Comparison of ENCODE assay signal across 28 mouse cellular contexts in genomic region chr17:35587291-35587690, GRCm38 (mm10). TPM values are rescaled to one million over a fixed set of nuclear protein-coding genes. Genes with fewer than 3 reads are reported as not detected.
DNase-seq lines count a peak whose midpoint lies in the region; ATAC-seq and TF ChIP-seq lines count a peak whose summit lies in the region.
"Had no signal": no experiment of that assay in that cellular context is flagged by ENCODE, and none has a peak within 500 bp of the region (broad histone marks: within the 10 kb centered on the region; RNA-seq: fewer than 3 reads in every experiment).

No protein-coding gene starts in this region.

- no peak for DNase-seq in liver, embryonic 14.5 days (ENCODE audit: low read depth in 3 of 3, low spot score in 3 of 3)
- no peak for DNase-seq in liver, embryonic 11.5 days (ENCODE audit: low spot score)
- DNase-seq in midbrain, postnatal 0 days (ENCODE audit: low spot score) = no peak
- peak; percentile 58 for DNase-seq in R1 (ENCODE audit: low read depth, low spot score)
- DNase-seq in adrenal gland, postnatal 36 days = no peak
- DNase-seq: adrenal gland, adult 2 months; adrenal gland, postnatal 25 days; cerebellum, adult 8-10 months; cerebellum, postnatal 14 days; embryo, embryonic 11 days; gastrocnemius, adult 2 months; gastrocnemius, postnatal 25 days had no signal

- TF ChIP-seq CTCF in liver, embryonic 14.5 days (IDR thresholded peaks at IDR 0.05; ENCODE audit: low read depth) = peak; percentile 20; the same call in 1 of the 2 replicates
- TF ChIP-seq CTCF in midbrain, postnatal 0 days (IDR thresholded peaks at IDR 0.05) = peak; percentile 17; the same call in 1 of the 2 replicates

- no peaks in the 10 kb centered on the region; the same call in 1 of the 2 replicates for H3K9me3 ChIP-seq in liver, embryonic 14.5 days (ENCODE audit: control insufficient read depth, low read length)
- no peaks in the 10 kb centered on the region for H3K9me3 ChIP-seq in liver, embryonic 11.5 days (ENCODE audit: control insufficient read depth, low read length)
- H3K9me3 ChIP-seq in midbrain, postnatal 0 days (ENCODE audit: low read length) = no peaks in the 10 kb centered on the region
- no peaks in the 10 kb centered on the region for H3K9me3 ChIP-seq in midbrain, embryonic 16.5 days (replicated peaks; ENCODE audit: control insufficient read depth, low read length, poor library complexity, severe bottlenecking)
- H3K9me3 ChIP-seq: embryonic facial prominence, embryonic 15.5 days had no signal

- WGBS in liver, embryonic 14.5 days (ENCODE audit: insufficient replicate concordance) = 37% methylated on average over 1 of the region's 1 CpGs
- whole genome bisulfite sequencing in liver, embryonic 11.5 days = 76% methylated on average over 1 of the region's 1 CpGs
- 90% methylated on average over 1 of the region's 1 CpGs for WGBS in midbrain, postnatal 0 days
- WGBS in midbrain, embryonic 16.5 days = 81% methylated on average over 1 of the region's 1 CpGs

- H3K4me3 ChIP-seq in liver, embryonic 14.5 days (ENCODE audit: insufficient read depth in 1 of 2, low read depth in 2 of 2, low read length in 2 of 2) = no peak overlapping the region
- no peak overlapping the region for H3K4me3 ChIP-seq in liver, embryonic 11.5 days (ENCODE audit: low read depth, low read length)
- no peak overlapping the region for H3K4me3 ChIP-seq in midbrain, postnatal 0 days (ENCODE audit: low read depth, low read length)
- no peak overlapping the region for H3K4me3 ChIP-seq in midbrain, embryonic 16.5 days (ENCODE audit: low read depth, low read length)
- H3K4me3 ChIP-seq: embryonic facial prominence, embryonic 15.5 days; erythroblast, embryonic 14.5 days; forebrain, embryonic 10.5 days; gastrocnemius, adult 2 months; heart, embryonic 12.5 days; hindbrain, embryonic 10.5 days had no signal

- ATAC-seq in liver, embryonic 14.5 days (ENCODE audit: insufficient read depth) = no peak
- no peak for ATAC-seq in liver, embryonic 11.5 days (replicated peaks; ENCODE audit: low FRiP score)
- ATAC-seq in midbrain, postnatal 0 days (ENCODE audit: low FRiP score) = no peak
- ATAC-seq in midbrain, embryonic 16.5 days = no peak
- ATAC-seq in megakaryocyte, adult 5-6 weeks (ENCODE audit: poor library complexity, severe bottlenecking) = no peak
- ATAC-seq: forebrain, embryonic 14.5 days had no signal

- H3K4me2 ChIP-seq in liver, embryonic 14.5 days (ENCODE audit: low read depth) = no peak overlapping the region
- H3K4me2 ChIP-seq in liver, embryonic 11.5 days = no peak overlapping the region
- H3K4me2 ChIP-seq in midbrain, postnatal 0 days (ENCODE audit: low read depth, low read length, poor library complexity, severe bottlenecking) = no peak overlapping the region
- no peak overlapping the region for H3K4me2 ChIP-seq in midbrain, embryonic 16.5 days (ENCODE audit: low read length)
- H3K4me2 ChIP-seq: embryonic facial prominence, embryonic 15.5 days; heart, embryonic 12.5 days; hindbrain, embryonic 14.5 days had no signal

- H3K9ac ChIP-seq in liver, embryonic 14.5 days (replicated peaks) = no peak overlapping the region
- no peak overlapping the region for H3K9ac ChIP-seq in liver, embryonic 11.5 days (ENCODE audit: low read depth, low read length)
- H3K9ac ChIP-seq in midbrain, postnatal 0 days (replicated peaks; ENCODE audit: low read length, poor library complexity, severe bottlenecking) = no peak overlapping the region
- no peak overlapping the region for H3K9ac ChIP-seq in midbrain, embryonic 16.5 days (ENCODE audit: low read depth, low read length)
- H3K9ac ChIP-seq: embryonic facial prominence, embryonic 15.5 days; heart, embryonic 12.5 days; hindbrain, embryonic 14.5 days had no signal

- TF ChIP-seq EP300 in liver, embryonic 14.5 days (IDR thresholded peaks at IDR 0.05; ENCODE audit: low read depth) = no peak

- H3K36me3 ChIP-seq in liver, embryonic 14.5 days (replicated peaks; ENCODE audit: control insufficient read depth, insufficient read depth, low read depth) = no peaks in the 10 kb centered on the region
- H3K36me3 ChIP-seq in liver, embryonic 11.5 days (ENCODE audit: control insufficient read depth, insufficient read depth, low read length) = no peaks in the 10 kb centered on the region
- H3K36me3 ChIP-seq in midbrain, postnatal 0 days (ENCODE audit: insufficient read depth, low read length) = no peaks in the 10 kb centered on the region
- H3K36me3 ChIP-seq in midbrain, embryonic 16.5 days (ENCODE audit: control insufficient read depth, insufficient read depth, low read length) = no peaks in the 10 kb centered on the region
- H3K36me3 ChIP-seq: embryonic facial prominence, embryonic 15.5 days; forebrain, embryonic 10.5 days; heart, embryonic 12.5 days; hindbrain, embryonic 10.5 days had no signal

- no peak overlapping the region for H3K27ac ChIP-seq in liver, embryonic 14.5 days
- H3K27ac ChIP-seq in liver, embryonic 11.5 days (ENCODE audit: low read depth, low read length) = no peak overlapping the region
- no peak overlapping the region for H3K27ac ChIP-seq in midbrain, postnatal 0 days (ENCODE audit: low read depth, low read length)
- no peak overlapping the region for H3K27ac ChIP-seq in midbrain, embryonic 16.5 days (ENCODE audit: low read length)
- H3K27ac ChIP-seq: embryonic facial prominence, embryonic 15.5 days; forebrain, embryonic 10.5 days; gastrocnemius, adult 2 months; hindbrain, embryonic 10.5 days; hindbrain, embryonic 14.5 days had no signal

- H3K27me3 ChIP-seq in liver, embryonic 14.5 days (ENCODE audit: control insufficient read depth, insufficient read depth, low read length) = no peaks in the 10 kb centered on the region
- 0 out of 2 replicates have a peak, but pooled peaks cover 3% of the 10 kb centered on the region for H3K27me3 ChIP-seq in liver, embryonic 11.5 days (replicated peaks; ENCODE audit: control insufficient read depth, insufficient read depth, low read length)
- no peaks in the 10 kb centered on the region for H3K27me3 ChIP-seq in midbrain, postnatal 0 days (ENCODE audit: insufficient read depth, low read length)
- H3K27me3 ChIP-seq in midbrain, embryonic 16.5 days (ENCODE audit: control insufficient read depth, insufficient read depth, low read depth, low read length) = no peaks in the 10 kb centered on the region
- H3K27me3 ChIP-seq: embryonic facial prominence, embryonic 15.5 days; heart, embryonic 12.5 days had no signal

- H3K4me1 ChIP-seq in liver, embryonic 14.5 days (replicated peaks; ENCODE audit: control insufficient read depth in 2 of 2, insufficient read depth in 2 of 2, low read length in 1 of 2) = no peaks in the 10 kb centered on the region
- no peaks in the 10 kb centered on the region for H3K4me1 ChIP-seq in liver, embryonic 11.5 days (replicated peaks; ENCODE audit: control insufficient read depth, insufficient read depth, low read length)
- no peaks in the 10 kb centered on the region for H3K4me1 ChIP-seq in midbrain, postnatal 0 days (ENCODE audit: insufficient read depth, low read length)
- H3K4me1 ChIP-seq in midbrain, embryonic 16.5 days (ENCODE audit: control insufficient read depth, insufficient read depth, low read length) = peaks cover 2% of the 10 kb centered on the region; the same call in 1 of the 2 replicates

RNA-seq across cellular contexts. Expression of gene Sfta2, which starts 14.1 kb away (rescaled TPM):
- polyA plus RNA-seq in liver, embryonic 14.5 days (2012; rRNA removed) = not detected in 2 replicates
- not detected in 2 replicates for polyA plus RNA-seq in liver, embryonic 14.5 days (2014; fragmentation: Nextera tagmentation; extraction: Ambion mirVana)
- polyA plus RNA-seq in liver, embryonic 11.5 days (2014; fragmentation: Nextera tagmentation; extraction: Ambion mirVana) = 0.32 TPM in 1 of 2 replicates, not detected in the other
- not detected in 2 replicates for total RNA-seq in midbrain, postnatal 0 days (2014; rRNA removed)
- polyA plus RNA-seq in midbrain, postnatal 0 days (2015; fragmentation: Nextera tagmentation; extraction: Ambion mirVana) = not detected in 2 replicates
- polyA plus RNA-seq in midbrain, embryonic 16.5 days (2015; fragmentation: Nextera tagmentation; extraction: Ambion mirVana) = not detected in 2 replicates
- total RNA-seq in megakaryocyte, adult 5-6 weeks (2015) = not detected in 2 replicates
- not detected in 2 replicates for total RNA-seq in megakaryocyte, adult 5-6 weeks (2017)
- total RNA-seq in adrenal gland, postnatal 36 days (2021) = not detected
- total RNA-seq: adrenal gland, adult 2 months; adrenal gland, postnatal 25 days; common myeloid progenitor, adult 5-6 weeks; gastrocnemius, adult 2 months; gastrocnemius, postnatal 25 days; granulocyte monocyte progenitor cell, adult 5-6 weeks; heart, adult 8-10 months; heart, postnatal 25 days; MEL had no signal
- polyA plus RNA-seq: adrenal gland, adult 2 months; embryonic facial prominence, embryonic 11.5 days; erythroblast, embryonic 14.5 days; forebrain, embryonic 10.5 days; heart, embryonic 12.5 days; hindbrain, embryonic 10.5 days; hindbrain, embryonic 14.5 days had no signal

RNA-seq across cellular contexts. Expression of gene 2300002M23Rik, which starts 20.0 kb away (rescaled TPM):
- polyA plus RNA-seq in liver, embryonic 14.5 days (2012; rRNA removed) = not detected in 2 replicates
- not detected in 2 replicates for polyA plus RNA-seq in liver, embryonic 14.5 days (2014; fragmentation: Nextera tagmentation; extraction: Ambion mirVana)
- polyA plus RNA-seq in liver, embryonic 11.5 days (2014; fragmentation: Nextera tagmentation; extraction: Ambion mirVana) = not detected in 2 replicates
- total RNA-seq in midbrain, postnatal 0 days (2014; rRNA removed) = not detected in 2 replicates
- polyA plus RNA-seq in midbrain, postnatal 0 days (2015; fragmentation: Nextera tagmentation; extraction: Ambion mirVana) = not detected in 2 replicates
- polyA plus RNA-seq in midbrain, embryonic 16.5 days (2015; fragmentation: Nextera tagmentation; extraction: Ambion mirVana) = not detected in 2 replicates
- not detected in 2 replicates for total RNA-seq in megakaryocyte, adult 5-6 weeks (2015)
- not detected in 2 replicates for total RNA-seq in megakaryocyte, adult 5-6 weeks (2017)
- total RNA-seq in adrenal gland, postnatal 36 days (2021) = not detected
- total RNA-seq: adrenal gland, adult 2 months; adrenal gland, postnatal 25 days; common myeloid progenitor, adult 5-6 weeks; gastrocnemius, adult 2 months; gastrocnemius, postnatal 25 days; granulocyte monocyte progenitor cell, adult 5-6 weeks; heart, adult 8-10 months; heart, postnatal 25 days; MEL had no signal
- polyA plus RNA-seq: adrenal gland, adult 2 months; embryonic facial prominence, embryonic 11.5 days; erythroblast, embryonic 14.5 days; forebrain, embryonic 10.5 days; forebrain, embryonic 14.5 days; heart, embryonic 12.5 days; hindbrain, embryonic 10.5 days; hindbrain, embryonic 14.5 days had no signal

RNA-seq across cellular contexts. Expression of gene Cdsn, which starts 35.4 kb away (rescaled TPM):
- polyA plus RNA-seq in liver, embryonic 14.5 days (2012; rRNA removed) = not detected in 2 replicates
- polyA plus RNA-seq in liver, embryonic 14.5 days (2014; fragmentation: Nextera tagmentation; extraction: Ambion mirVana) = not detected in 2 replicates
- polyA plus RNA-seq in liver, embryonic 11.5 days (2014; fragmentation: Nextera tagmentation; extraction: Ambion mirVana) = 0.17 TPM in 1 of 2 replicates, not detected in the other
- total RNA-seq in midbrain, postnatal 0 days (2014; rRNA removed) = 1.2 TPM in 1 of 2 replicates, not detected in the other
- polyA plus RNA-seq in midbrain, postnatal 0 days (2015; fragmentation: Nextera tagmentation; extraction: Ambion mirVana) = 0.06 and 0.22 TPM in 2 replicates
- 0.07 and 0.09 TPM in 2 replicates for polyA plus RNA-seq in midbrain, embryonic 16.5 days (2015; fragmentation: Nextera tagmentation; extraction: Ambion mirVana)
- not detected in 2 replicates for total RNA-seq in megakaryocyte, adult 5-6 weeks (2015)
- total RNA-seq in megakaryocyte, adult 5-6 weeks (2017) = not detected in 2 replicates
- 1 to 10 TPM in 1 of 2 experiments, under 1 TPM in 1; 0.56 to 1.4 TPM for total RNA-seq in adrenal gland, postnatal 36 days (2021)
- total RNA-seq: common myeloid progenitor, adult 5-6 weeks; gastrocnemius, adult 2 months; granulocyte monocyte progenitor cell, adult 5-6 weeks had no signal
- polyA plus RNA-seq: embryonic facial prominence, embryonic 11.5 days; erythroblast, embryonic 14.5 days; forebrain, embryonic 10.5 days had no signal

RNA-seq across cellular contexts. Expression of gene Gm9573, which starts 39.1 kb away (rescaled TPM):
- not detected in 2 replicates for polyA plus RNA-seq in liver, embryonic 14.5 days (2012; rRNA removed)
- polyA plus RNA-seq in liver, embryonic 14.5 days (2014; fragmentation: Nextera tagmentation; extraction: Ambion mirVana) = not detected in 2 replicates
- not detected in 2 replicates for polyA plus RNA-seq in liver, embryonic 11.5 days (2014; fragmentation: Nextera tagmentation; extraction: Ambion mirVana)
- total RNA-seq in midbrain, postnatal 0 days (2014; rRNA removed) = not detected in 2 replicates
- polyA plus RNA-seq in midbrain, postnatal 0 days (2015; fragmentation: Nextera tagmentation; extraction: Ambion mirVana) = not detected in 2 replicates
- not detected in 2 replicates for polyA plus RNA-seq in midbrain, embryonic 16.5 days (2015; fragmentation: Nextera tagmentation; extraction: Ambion mirVana)
- not detected in 2 replicates for total RNA-seq in megakaryocyte, adult 5-6 weeks (2015)
- total RNA-seq in megakaryocyte, adult 5-6 weeks (2017) = not detected in 2 replicates
- total RNA-seq in adrenal gland, postnatal 36 days (2021) = not detected
- total RNA-seq: adrenal gland, adult 2 months; adrenal gland, postnatal 25 days; common myeloid progenitor, adult 5-6 weeks; gastrocnemius, adult 2 months; gastrocnemius, postnatal 25 days; granulocyte monocyte progenitor cell, adult 5-6 weeks; heart, adult 8-10 months; heart, postnatal 25 days; MEL had no signal
- polyA plus RNA-seq: adrenal gland, adult 2 months; embryonic facial prominence, embryonic 11.5 days; erythroblast, embryonic 14.5 days; forebrain, embryonic 10.5 days; forebrain, embryonic 14.5 days; heart, embryonic 12.5 days; heart, embryonic 16.5 days; hindbrain, embryonic 10.5 days; hindbrain, embryonic 14.5 days had no signal

RNA-seq across cellular contexts. Expression of gene Psors1c2, which starts 54.3 kb away (rescaled TPM):
- polyA plus RNA-seq in liver, embryonic 14.5 days (2012; rRNA removed) = 0.05 and 0.09 TPM in 2 replicates
- polyA plus RNA-seq in liver, embryonic 14.5 days (2014; fragmentation: Nextera tagmentation; extraction: Ambion mirVana) = not detected in 2 replicates
- 0.69 TPM in 1 of 2 replicates, not detected in the other for polyA plus RNA-seq in liver, embryonic 11.5 days (2014; fragmentation: Nextera tagmentation; extraction: Ambion mirVana)
- total RNA-seq in midbrain, postnatal 0 days (2014; rRNA removed) = not detected in 2 replicates
- polyA plus RNA-seq in midbrain, postnatal 0 days (2015; fragmentation: Nextera tagmentation; extraction: Ambion mirVana) = 0.43 TPM in 1 of 2 replicates, not detected in the other
- polyA plus RNA-seq in midbrain, embryonic 16.5 days (2015; fragmentation: Nextera tagmentation; extraction: Ambion mirVana) = 0.60 and 0.68 TPM in 2 replicates
- not detected in 2 replicates for total RNA-seq in megakaryocyte, adult 5-6 weeks (2015)
- total RNA-seq in megakaryocyte, adult 5-6 weeks (2017) = not detected in 2 replicates
- total RNA-seq in adrenal gland, postnatal 36 days (2021) = not detected
- total RNA-seq: adrenal gland, adult 2 months; adrenal gland, postnatal 25 days; common myeloid progenitor, adult 5-6 weeks; gastrocnemius, adult 2 months; gastrocnemius, postnatal 25 days; granulocyte monocyte progenitor cell, adult 5-6 weeks; heart, adult 8-10 months; heart, postnatal 25 days had no signal
- polyA plus RNA-seq: adrenal gland, adult 2 months had no signal
